Mouse (Mus musculus) adrenal gland, adult (tissue): ENCODE data around the gene Ugt1a1.
A peak's percentile ranks its signal among the peaks of the same experiment; 100 is the strongest.
"Not testable (repeated sequence)": the region's sequence is repeated elsewhere in the genome, so short reads cannot be mapped to it uniquely, and the experiment has no call there.

Source experiments
- DNase-seq, 2 experiments: peaks; one replicate each; pipeline ENCODE4 v3.0.0; 2022 to 2023; ENCODE audit warnings: low spot score in 1 of 2; ENCODE audit not compliant: inconsistent age in 2 of 2

The Ugt1a1 gene

DNA sequence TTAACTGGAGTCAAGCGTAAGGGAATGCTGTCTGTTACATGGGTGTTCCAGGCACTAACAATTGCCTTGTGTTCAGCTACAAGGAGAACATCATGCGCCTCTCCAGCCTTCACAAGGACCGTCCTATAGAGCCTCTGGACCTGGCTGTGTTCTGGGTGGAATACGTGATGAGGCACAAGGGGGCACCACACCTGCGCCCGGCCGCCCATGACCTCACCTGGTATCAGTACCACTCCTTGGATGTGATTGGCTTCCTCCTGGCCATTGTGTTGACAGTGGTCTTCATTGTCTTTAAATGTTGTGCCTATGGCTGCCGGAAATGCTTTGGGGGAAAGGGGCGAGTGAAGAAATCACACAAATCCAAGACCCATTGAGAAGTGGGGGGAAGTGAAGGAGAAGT, 6.3 kb downstream of the Ugt1a1 start:
- peak in 1 of 2 experiments; percentile 41 for DNase-seq

- no peak for DNase-seq
These were observed 6.8 kb downstream of the Ugt1a1 start for GRCm38 (mm10) chr1:88218591-88218990.

GRCm38 (mm10) chr1:88219054-88219453, 7.3 kb downstream of the Ugt1a1 start:
- peak in 1 of 2 experiments; percentile 49 for DNase-seq

DNA sequence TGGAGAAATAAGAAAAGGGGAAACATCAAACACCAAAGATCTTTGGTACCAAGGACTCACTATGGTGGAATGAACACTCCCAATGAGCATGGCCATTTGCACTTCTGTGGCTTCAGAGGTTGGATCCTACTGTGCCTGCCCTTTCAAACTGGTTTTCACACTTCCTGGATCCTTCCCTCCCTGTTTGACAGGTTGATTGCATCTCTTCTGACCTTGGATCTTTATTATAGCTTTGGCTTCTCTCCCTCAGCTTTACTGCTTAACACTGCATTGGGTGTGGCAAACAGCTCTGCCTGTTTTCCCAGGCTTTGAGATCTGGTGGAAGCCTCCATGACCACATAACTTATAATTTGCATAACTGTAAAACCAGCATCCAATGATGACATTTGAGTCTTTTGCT, 8.6 kb downstream of the Ugt1a1 start:
- DNase-seq, result peak in 1 of 2 experiments; percentile 57

GRCm38 (mm10) chr1:88222216-88222615, 10.5 kb downstream of the Ugt1a1 start:
- DNase-seq, result no peak

DNA sequence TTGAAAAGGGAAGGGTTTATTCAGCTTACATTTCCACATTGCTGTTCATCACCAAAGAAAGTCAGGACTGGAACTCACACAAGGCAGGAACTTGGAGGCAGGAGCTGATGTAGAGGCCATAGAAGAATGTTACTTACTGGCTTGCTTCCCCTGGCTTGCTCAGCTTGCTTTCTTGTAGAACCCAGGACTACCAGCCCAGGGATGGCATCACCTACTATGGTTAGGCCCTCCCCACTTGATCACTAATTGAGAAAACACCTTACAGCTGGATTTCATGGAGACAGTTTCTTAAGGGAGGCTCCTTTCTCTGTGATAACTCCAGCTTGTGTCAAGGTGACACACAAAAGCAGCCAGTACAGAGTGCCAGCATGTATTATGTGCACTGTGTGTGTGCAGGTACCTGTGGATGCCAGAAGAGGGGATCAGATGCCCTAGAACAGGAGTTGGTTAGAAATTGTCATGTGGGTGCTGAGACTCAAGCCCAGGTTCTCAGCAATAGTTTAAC, 11.3 kb downstream of the Ugt1a1 start:
- DNase-seq, result peak in 1 of 2 experiments; percentile 8

- DNase-seq, result no peak
These were observed 11.8 kb downstream of the Ugt1a1 start for GRCm38 (mm10) chr1:88223591-88223990.

DNA sequence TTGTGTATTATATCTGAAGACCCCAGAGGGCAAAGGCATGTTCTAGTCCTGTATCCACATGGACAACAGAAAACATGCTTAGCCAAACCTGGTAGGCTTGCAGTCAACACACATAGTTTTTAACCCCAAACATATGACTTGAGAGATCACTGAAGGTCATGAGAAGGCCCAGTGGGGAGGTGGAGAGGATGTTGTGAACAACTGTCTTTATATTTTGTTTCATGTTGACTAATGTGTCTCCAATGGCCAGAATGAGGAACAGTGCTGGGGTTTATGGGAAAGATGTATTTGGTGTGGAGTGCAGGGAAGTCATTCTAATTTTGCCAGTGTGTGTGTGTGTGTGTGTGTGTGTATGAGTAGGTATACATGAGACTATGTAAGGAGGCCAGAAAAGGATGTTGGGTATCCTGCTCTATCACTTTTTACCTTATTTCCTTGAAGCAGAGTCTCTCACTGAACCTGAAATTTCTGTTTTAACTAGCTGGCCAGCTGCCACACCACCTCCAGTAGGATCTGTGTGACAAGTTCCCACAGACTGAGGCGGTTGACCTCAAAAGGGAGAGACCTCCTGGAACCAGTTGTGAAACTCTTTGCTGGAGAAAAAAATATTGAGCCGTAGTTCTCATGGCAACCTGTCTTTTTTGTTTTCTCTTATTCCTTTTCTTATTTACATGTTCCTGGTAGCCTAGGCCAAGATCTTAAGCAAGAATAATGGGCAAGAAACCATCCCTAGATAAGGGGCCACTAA, 12.4 kb downstream of the Ugt1a1 start:
- DNase-seq, result peak in 1 of 2 experiments; percentile 84

DNA sequence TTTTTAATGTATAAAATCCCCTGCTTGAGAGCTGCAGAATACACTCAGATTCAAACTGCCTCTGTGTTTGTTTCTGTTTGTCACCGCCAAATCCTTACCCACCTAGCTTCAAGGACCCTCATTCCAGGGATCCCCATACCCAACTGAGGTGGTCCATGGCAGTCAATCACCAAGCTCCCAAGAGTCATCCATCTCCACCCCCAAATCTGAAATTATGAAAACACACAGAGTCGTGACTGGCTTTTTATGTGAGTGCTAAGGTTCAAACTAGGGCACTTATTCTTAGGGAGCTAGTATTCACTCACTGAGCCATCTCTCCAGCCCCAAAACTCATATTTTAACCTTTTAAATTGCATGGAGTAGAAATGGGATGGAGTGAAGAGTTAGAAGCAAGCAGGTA, 13.5 kb downstream of the Ugt1a1 start:
- DNase-seq, result not testable (repeated sequence)

- DNase-seq, result no peak
These were observed 14.0 kb downstream of the Ugt1a1 start for GRCm38 (mm10) chr1:88225741-88226140.

- DNase-seq, result peak in 1 of 2 experiments; percentile 21
These were observed 15.1 kb downstream of the Ugt1a1 start, which contains the start of gene Mroh2a for GRCm38 (mm10) chr1:88226670-88227379. Mroh2a (plus strand) TSS chr1:88226986.

- no peak for DNase-seq
These were observed 15.7 kb downstream of the Ugt1a1 start for GRCm38 (mm10) chr1:88227482-88227881.

DNA sequence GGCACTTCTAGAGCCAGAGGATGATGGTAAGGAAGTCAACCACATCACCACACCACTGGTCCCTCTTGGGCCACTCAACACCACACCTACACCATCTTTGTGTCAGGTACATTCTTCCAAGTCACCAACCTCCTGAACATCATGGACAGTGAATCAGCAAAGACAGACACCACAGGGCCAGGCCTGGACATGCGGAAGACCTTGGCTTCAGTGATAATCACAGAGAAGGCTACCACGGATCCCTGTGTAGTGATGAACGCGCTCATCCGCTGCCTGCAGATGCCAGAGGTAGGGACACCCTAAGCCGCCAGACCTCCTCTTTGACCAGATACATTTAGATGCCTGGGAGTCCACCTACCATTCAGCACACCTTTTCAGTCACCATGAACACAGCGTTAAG, 16.4 kb downstream of the Ugt1a1 start:
- DNase-seq, result peak in 1 of 2 experiments; percentile 19

GRCm38 (mm10) chr1:88229566-88229965, 17.8 kb downstream of the Ugt1a1 start:
- no peak for DNase-seq

GRCm38 (mm10) chr1:88229986-88230385, 18.2 kb downstream of the Ugt1a1 start:
- peak in 1 of 2 experiments; percentile 22 for DNase-seq

DNA sequence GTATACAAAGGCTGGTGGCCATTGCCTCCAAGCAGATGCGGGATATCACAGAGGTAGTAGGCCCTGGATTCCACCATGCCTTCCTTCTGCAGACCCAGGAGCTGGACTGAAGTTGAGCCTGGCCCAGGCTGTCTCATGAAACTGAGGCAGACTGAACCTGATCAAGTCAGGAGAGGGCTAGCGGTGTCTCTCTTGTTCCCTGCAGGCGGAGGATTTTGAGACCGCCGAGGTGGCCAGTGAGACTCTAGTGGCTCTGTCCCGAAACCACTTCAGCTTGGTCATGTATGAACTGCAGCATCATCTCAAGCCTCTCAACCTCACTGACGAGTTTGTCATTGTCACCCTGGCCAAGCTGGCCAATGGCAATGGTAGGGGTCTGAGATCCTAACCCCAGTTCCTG, 18.7 kb downstream of the Ugt1a1 start:
- no peak for DNase-seq

DNA sequence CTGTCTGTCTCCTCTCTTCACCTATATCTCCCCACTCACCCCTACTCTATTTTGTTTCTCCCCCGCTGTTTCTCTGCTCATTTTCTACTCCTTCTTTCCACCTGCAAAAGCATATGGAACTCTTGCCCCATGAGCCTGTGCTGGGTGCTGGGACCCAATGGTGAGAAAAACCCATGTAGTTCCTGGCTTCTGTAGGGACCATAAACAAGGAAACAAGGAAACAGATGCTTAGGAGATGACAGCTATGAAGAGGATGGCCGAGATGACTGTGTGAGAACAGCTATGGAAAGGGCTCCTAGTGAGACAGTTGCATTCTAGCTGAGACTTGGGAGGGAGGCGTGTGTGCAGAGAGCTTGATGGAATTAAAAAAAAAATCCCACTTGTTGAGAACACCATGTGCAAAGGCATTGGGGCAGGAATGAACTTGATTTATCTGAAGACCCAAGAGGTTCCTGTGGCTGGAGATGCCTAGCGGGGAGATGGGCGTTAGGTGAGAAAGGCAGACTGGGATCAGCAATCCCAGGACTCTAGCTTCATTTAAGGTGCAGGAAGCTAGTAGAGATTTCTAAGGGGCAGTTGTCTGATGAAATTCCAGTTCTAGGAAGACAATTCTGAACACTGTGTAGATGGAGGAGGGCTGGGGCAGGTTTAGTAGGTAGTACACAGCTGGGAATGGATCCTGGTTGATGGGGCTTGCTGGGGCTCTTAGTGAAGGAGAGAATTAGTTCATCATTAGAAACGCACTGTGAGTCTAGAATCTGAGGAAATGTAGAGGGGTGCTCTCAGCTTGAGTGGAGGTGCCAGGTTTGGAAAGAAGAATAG, 19.4 kb downstream of the Ugt1a1 start:
- DNase-seq, result no peak

DNA sequence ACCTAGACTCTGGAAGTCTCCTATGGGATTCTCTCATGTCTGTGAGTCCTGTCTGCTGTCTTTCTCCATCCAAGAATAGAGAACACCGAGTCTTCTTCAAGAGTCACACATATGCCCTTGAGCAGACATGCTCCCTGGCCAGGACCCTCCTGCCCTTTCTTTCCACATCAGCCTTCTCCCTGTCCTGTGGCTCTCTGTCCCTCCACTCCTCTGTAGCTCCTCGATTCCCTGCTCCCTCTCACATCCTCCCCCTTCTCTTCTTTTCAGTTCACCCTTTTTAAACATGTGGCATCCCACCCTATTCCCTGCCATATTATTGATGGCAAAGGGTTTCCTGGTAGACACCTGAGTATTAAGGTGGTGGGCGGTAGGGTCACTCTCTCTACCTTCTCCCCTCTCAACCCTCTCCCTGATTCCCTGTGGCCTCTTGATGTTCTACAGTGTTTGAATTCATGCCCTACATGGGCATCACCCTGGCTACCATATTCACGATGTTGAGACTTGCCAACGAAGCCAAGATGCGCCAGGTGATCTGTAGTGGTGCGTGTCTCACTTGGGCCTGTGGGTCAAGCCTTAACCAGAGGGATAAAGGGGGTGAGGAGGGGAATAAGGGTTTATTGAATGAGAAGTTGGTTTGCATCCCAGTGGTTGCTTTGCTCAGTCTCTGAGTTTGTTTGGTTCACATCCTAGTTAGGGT, 20.2 kb downstream of the Ugt1a1 start:
- DNase-seq, result peak in 1 of 2 experiments; percentile 7

DNA sequence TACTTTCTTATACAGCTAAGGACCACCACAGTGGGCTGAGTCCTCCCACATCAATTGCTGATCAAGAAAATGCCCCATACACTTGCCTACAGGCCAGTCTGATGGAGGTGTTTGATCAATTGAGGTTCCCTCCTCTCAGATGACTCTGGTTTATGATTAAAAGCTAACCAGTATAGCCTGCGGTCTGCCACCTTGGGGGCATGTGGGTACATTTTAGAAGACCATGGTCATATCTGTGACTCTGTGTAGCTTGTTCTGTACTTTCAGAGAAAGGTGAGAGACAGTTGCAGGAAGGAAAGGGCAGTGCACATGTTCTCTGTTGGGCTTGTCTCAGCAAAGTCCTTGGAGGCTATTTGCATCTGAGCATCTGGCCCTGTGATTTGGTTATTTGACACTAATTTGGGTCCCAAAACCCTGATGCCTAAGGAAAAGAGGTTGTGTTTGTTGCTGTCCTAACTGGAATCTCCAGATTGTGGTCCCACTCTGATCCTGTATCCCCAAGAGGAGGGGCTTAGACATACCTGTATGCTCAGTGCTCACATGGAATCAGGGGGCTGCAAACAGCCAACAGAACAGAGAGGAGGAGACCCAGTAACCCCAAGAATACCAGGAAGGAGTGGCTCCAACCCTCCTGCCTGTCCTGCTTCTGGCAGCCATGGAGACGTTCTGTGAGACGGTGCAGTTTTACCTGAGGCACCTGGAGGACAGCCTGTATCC, 21.1 kb downstream of the Ugt1a1 start:
- DNase-seq, result peak in 1 of 2 experiments; percentile 8
